Mouse (Mus musculus) liver, embryonic 16.5 days (tissue): ENCODE measurements at regions not wholly inside any gene's neighbourhood (a gene's known extent, or its start where the extent isn't known, plus 50 kb on each side); places are given as distances from the start of the nearest gene placed in this dataset.

ENCODE experiments used
- ATAC-seq: fragments of 200-750 bp; cut with Nextera tagmentation; 2 replicates; pipeline ENCODE4 v1.8.0; 2017; ENCODE audit warnings: low read depth, mild to moderate bottlenecking, moderate number of reproducible peaks, moderate library complexity
- H3K27ac ChIP-seq: fragments of 300-500 bp; sonication (generic); 2 replicates; pipeline ENCODE4 v1.5.1; 2014; ENCODE audit warnings: mild to moderate bottlenecking, low read length
- H3K27me3 ChIP-seq: fragments of 300-500 bp; sonication (generic); 2 replicates; pipeline ENCODE4 v1.6.1; 2014; ENCODE audit warnings: low read depth, low read length, mixed read lengths; ENCODE audit not compliant: control insufficient read depth, insufficient read depth
- H3K36me3 ChIP-seq: fragments of 300-500 bp; sonication (generic); 2 replicates; pipeline ENCODE4 v1.6.1; 2014; ENCODE audit warnings: mild to moderate bottlenecking; ENCODE audit not compliant: control insufficient read depth, insufficient read depth
- H3K4me1 ChIP-seq: fragments of 300-500 bp; sonication (generic); 2 replicates; pipeline ENCODE4 v1.6.1; 2014; ENCODE audit warnings: low read depth, low read length, mixed read lengths; ENCODE audit not compliant: control insufficient read depth
- H3K4me2 ChIP-seq: fragments of 300-500 bp; sonication (generic); 2 replicates; pipeline ENCODE4 v1.6.1; 2014; ENCODE audit warnings: low read depth, low read length, mixed read lengths
- H3K4me3 ChIP-seq: fragments of 300-500 bp; sonication (generic); 2 replicates; pipeline ENCODE4 v1.5.1; 2014; ENCODE audit warnings: low read depth, mild to moderate bottlenecking, low read length
- H3K9ac ChIP-seq: fragments of 300-500 bp; sonication (generic); 2 replicates; pipeline ENCODE4 v1.6.1; 2014; ENCODE audit warnings: low read depth, low read length
- H3K9me3 ChIP-seq: fragments of 300-500 bp; sonication (generic); replicated peaks from 2 replicates; pipeline ENCODE4 v1.6.1; 2016; ENCODE audit warnings: low read length; ENCODE audit not compliant: control insufficient read depth
- WGBS: fragments of 180-500 bp; shearing (Covaris S2); extraction: QIAGEN DNeasy Blood & Tissue Kit; methylation state at CpG from one replicate; pipeline ENCODE4 v1.1.7; 2014; ENCODE audit not compliant: insufficient replicate concordance; 5-methylcytosine and 5-hydroxymethylcytosine counted together

- ATAC-seq = no peak
- Histone ChIP-seq H3K4me2 (no peak overlapping the region), H3K4me1 (no peaks in the 10 kb centered on the region), H3K9ac (no peak overlapping the region), H3K4me3 (no peak overlapping the region), H3K36me3 (no peaks in the 10 kb centered on the region), H3K27ac (no peak overlapping the region), H3K27me3 (no peaks in the 10 kb centered on the region), H3K9me3 (no peaks in the 10 kb centered on the region)
- 58% methylated on average over 9 of the region's 9 CpGs for WGBS
These were observed 93.5 kb upstream of the Lclat1 start for GRCm38 (mm10) chr17:73014090-73014853.

- 67% methylated on average over 5 of the region's 5 CpGs for WGBS
- Histone ChIP-seq H3K4me3 (no peak overlapping the region), H3K27ac (no peak overlapping the region), H3K4me2 (no peak overlapping the region), H3K4me1 (no peaks in the 10 kb centered on the region), H3K36me3 (no peaks in the 10 kb centered on the region), H3K9me3 (no peaks in the 10 kb centered on the region), H3K27me3 (no peaks in the 10 kb centered on the region), H3K9ac (no peak overlapping the region)
- no peak for ATAC-seq
These were observed 90.6 kb upstream of the Lclat1 start for GRCm38 (mm10) chr17:73017173-73017572.

GRCm38 (mm10) chr17:73022630-73023051 is 85.1 kb upstream of the Lclat1 start:
- 48% methylated on average over 8 of the region's 8 CpGs for WGBS
- ATAC-seq = no peak

DNA sequence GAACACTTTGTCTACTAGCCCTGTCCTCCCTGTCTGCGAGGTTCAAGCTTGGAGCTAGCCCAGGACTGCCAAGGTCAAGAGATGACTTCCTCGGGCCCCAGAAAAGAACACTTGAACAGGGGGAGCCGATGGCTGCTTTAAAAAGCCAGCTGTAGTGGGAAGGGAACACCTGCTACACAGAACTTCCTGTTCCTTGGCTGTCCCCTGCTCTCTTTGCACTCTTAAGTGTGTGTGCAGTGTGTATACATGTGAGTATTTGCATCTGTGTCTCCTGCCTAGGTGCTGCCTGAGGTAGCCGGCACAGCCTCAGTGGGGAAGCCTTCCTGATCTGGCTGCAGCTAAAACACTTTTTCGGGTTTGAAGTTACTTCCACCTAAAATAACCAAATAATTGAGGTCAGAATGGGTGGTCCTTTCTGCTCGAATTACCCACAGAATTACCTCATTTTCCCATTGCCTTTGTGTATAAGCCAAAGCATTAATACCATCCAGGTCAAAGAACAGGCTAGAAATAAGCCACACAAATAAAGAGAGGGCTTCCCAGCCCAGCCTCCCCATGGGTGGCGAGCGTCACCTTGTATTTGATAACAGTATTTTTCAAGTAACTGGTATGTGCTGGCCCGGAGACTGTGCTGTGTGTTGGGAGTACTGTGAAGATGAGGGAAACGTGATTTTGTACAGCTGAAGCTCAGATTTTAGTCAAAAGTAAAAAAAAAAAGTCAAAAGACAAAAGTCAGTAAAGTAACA is 84.2 kb upstream of the Lclat1 start:
- Histone ChIP-seq H3K4me3 (no peak overlapping the region), H3K4me1 (no peaks in the 10 kb centered on the region), H3K27me3 (no peaks in the 10 kb centered on the region), H3K36me3 (no peaks in the 10 kb centered on the region), H3K9me3 (no peaks in the 10 kb centered on the region), H3K9ac (no peak overlapping the region), H3K27ac (no peak overlapping the region), H3K4me2 (no peak overlapping the region)
- 41% methylated on average over 10 of the region's 10 CpGs for WGBS
- ATAC-seq = no peak

More at GRCm38 (mm10) chr17:73022630-73023051, 85.1 kb upstream of the Lclat1 start:
- Histone ChIP-seq H3K27ac (no peak overlapping the region), H3K36me3 (no peaks in the 10 kb centered on the region), H3K9ac (no peak overlapping the region), H3K27me3 (no peaks in the 10 kb centered on the region), H3K4me3 (no peak overlapping the region), H3K4me1 (no peaks in the 10 kb centered on the region), H3K9me3 (no peaks in the 10 kb centered on the region), H3K4me2 (no peak overlapping the region)

- Histone ChIP-seq H3K9ac (no peak overlapping the region), H3K27ac (no peak overlapping the region), H3K36me3 (no peaks in the 10 kb centered on the region), H3K4me1 (no peaks in the 10 kb centered on the region), H3K9me3 (no peaks in the 10 kb centered on the region), H3K4me3 (no peak overlapping the region), H3K4me2 (no peak overlapping the region), H3K27me3 (no peaks in the 10 kb centered on the region)
- no peak for ATAC-seq
- 69% methylated on average over 5 of the region's 5 CpGs for whole genome bisulfite sequencing
These were observed 80.7 kb upstream of the Lclat1 start for GRCm38 (mm10) chr17:73027122-73027521.

DNA sequence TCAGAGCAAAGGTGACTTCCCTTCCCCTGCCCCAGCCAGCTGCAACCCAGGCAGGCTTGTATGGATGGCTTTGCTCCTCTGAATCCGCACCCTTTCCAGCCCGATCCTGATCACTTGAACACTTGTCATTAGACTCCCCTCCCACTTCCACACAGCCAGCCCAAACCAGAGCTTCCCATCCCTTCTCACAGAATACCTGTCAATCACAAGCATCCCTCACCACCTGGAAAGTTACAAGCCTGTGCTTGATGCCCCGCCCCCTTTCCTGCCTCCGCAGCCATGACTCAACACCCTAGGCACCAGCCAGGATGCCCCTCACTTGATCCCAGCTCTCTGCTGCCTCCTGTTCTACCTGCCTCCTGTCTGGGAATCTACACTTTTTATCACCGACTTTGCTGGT is 76.0 kb upstream of the Lclat1 start:
- no peak overlapping the region for H3K4me2 ChIP-seq
- no peak overlapping the region for H3K27ac ChIP-seq
- no peak overlapping the region for H3K4me3 ChIP-seq
- H3K36me3 ChIP-seq = no peaks in the 10 kb centered on the region
- ATAC-seq = no peak
- H3K9ac ChIP-seq = no peak overlapping the region
- no peaks in the 10 kb centered on the region for H3K27me3 ChIP-seq
- 51% methylated on average over 5 of the region's 5 CpGs for WGBS
- no peaks in the 10 kb centered on the region for H3K9me3 ChIP-seq
- H3K4me1 ChIP-seq = peaks cover 3% of the 10 kb centered on the region

DNA sequence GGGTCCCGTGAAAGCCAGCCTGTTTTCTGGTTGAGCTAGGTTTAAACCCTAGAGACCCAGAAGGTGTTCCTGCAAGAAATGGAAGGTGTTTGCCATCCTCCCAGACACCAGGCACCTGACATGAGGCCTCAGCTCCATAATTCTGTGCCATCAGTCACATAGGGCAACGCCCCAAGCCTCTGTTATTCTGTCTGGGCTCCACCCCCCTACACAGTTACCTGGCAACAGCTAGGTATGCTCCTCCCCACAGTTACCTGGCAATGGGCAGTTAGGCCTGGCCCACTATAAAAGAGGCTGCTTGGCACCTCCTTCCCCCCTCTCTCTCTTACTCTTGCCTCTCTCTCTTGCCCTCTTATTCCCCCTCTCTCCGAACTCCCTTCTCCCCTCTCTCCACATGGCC is 75.5 kb upstream of the Lclat1 start:
- WGBS = 54% methylated on average over 3 of the region's 3 CpGs
- Histone ChIP-seq H3K4me1 (peaks cover 3% of the 10 kb centered on the region), H3K4me3 (no peak overlapping the region), H3K36me3 (no peaks in the 10 kb centered on the region), H3K9me3 (no peaks in the 10 kb centered on the region), H3K9ac (no peak overlapping the region), H3K27ac (no peak overlapping the region), H3K4me2 (no peak overlapping the region), H3K27me3 (no peaks in the 10 kb centered on the region)
- no peak for ATAC-seq

DNA sequence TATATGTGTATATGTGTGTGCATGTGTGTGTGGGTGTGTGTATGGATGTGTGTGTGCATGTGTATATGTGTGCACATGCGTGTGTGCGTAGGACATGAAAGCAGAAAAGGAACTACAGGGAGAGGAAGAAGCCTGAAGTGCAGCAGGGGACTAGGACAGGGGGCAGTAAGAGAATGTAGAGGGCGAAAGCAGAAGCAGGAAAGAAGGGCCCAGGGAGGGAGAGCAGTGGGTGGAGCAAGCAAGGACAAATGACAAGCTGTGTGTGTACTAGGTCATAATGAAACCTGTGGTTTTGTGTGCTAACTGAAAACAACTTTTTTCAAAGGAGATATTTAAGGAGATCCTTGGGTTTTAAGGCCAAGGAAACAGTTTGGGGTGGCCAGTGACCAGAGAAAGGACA is 73.4 kb upstream of the Lclat1 start:
- no peaks in the 10 kb centered on the region for H3K27me3 ChIP-seq
- ATAC-seq = peak; percentile 61
- no peaks in the 10 kb centered on the region for H3K36me3 ChIP-seq
- H3K4me2 ChIP-seq = no peak overlapping the region
- H3K9ac ChIP-seq = no peak overlapping the region
- WGBS = 27% methylated on average over 3 of the region's 3 CpGs
- 0 out of 2 replicates have a peak overlapping the region, but pooled peaks have one; percentile 5 for H3K27ac ChIP-seq
- no peaks in the 10 kb centered on the region for H3K9me3 ChIP-seq
- peaks cover 3% of the 10 kb centered on the region for H3K4me1 ChIP-seq
- no peak overlapping the region for H3K4me3 ChIP-seq

DNA sequence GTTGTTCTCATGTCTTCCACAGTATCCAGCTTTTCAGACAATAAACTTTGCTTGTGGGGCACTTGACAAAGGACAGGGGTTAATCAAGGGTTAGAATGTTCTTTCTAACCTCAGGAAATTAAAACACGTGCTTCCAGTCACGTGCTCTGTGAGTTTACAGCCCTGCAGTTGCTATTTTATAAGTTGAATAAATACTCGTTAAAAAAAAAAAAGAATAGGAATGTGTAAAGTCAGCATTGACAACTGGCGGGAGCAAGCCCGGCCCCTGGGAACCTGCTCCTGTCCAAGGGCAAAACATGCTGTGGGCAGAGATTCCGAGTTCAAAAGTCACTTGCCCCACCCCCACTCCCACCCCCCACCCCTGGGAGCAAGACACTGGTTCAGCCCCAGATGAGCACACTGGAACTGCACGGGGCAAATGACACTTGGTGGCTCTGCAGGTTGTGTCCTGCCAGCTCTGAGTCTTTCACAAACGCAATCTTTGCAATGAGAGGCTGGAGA is 72.8 kb upstream of the Lclat1 start:
- peaks cover 3% of the 10 kb centered on the region for H3K4me1 ChIP-seq
- peak; percentile 32; the same call in 1 of the 2 replicates for ATAC-seq
- WGBS = 41% methylated on average over 8 of the region's 8 CpGs
- H3K27ac ChIP-seq = 0 out of 2 replicates have a peak overlapping the region, but pooled peaks have one; percentile 5
- H3K9me3 ChIP-seq = no peaks in the 10 kb centered on the region
- H3K27me3 ChIP-seq = no peaks in the 10 kb centered on the region
- no peak overlapping the region for H3K4me3 ChIP-seq
- H3K9ac ChIP-seq = no peak overlapping the region
- H3K36me3 ChIP-seq = no peaks in the 10 kb centered on the region
- H3K4me2 ChIP-seq = no peak overlapping the region
